Mouse (Mus musculus) kidney, postnatal 10 days (tissue): Measurements from ENCODE around the gene Fcrlb.
A peak's percentile ranks its signal among the peaks of the same experiment; 100 is the strongest.

Experiments
- DNase-seq: peaks from one replicate; pipeline ENCODE4 v3.0.0; 2021; ENCODE audit warnings: mixed read lengths

The Fcrlb gene

DNA sequence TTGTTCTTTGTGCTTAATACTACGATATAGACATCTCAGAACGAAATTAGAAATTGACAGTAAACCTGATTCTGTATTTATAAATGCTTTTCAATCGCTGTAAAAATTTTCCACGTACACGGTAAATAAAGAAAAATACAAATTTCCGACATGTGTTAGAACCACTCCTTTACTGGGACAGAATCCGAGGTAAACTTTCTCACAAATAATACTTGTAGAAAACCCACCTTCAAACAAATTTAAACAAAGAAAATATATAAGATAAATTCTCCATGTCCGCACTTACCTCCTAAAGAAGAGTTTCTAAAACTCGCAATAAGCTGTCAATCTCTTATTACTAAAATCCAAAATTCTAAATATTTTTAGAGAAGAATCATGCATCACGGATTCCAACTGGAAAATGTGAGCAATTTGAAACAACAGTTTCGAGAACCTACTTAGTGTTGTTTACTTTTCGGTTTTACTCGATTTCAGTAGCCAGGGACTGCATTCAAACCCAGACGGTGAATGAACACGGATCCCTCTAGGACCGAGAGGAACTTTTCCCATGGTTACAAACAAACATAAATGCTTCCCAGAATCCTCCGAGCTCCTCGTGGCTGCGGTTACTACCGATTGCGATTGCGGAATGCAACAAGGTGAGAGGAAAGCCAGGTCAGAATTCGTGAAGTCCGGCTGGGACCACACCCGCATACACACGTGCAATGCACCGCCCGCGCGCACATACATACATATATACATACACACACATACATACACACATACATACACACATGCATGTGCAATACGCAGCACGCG is 44.4 kb downstream of the Fcrlb start:
- peak; percentile 78 for DNase-seq

DNA sequence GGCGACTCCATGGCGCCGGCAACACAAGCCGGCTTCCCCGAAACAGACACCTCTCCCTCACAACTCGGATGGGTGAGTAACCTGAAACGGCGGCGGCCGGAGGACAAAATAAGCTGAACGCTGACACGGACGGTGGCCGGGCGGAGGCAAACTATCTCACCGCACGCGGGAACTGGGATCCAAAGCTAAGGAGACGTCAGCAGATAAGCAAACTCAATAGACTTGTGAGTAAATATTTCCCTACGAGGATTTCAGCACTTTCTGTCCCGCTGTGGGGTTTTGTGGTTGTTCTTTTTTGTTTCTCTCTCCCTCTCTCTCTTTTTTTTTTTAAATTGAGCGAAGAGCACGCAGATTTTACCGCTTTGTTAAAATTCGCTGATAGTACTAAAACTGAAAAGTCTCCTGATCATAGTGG is 45.0 kb downstream of the Fcrlb start, which contains the start of gene Atf6:
TSS of gene Atf6 (minus strand) at position 81 of the 415 bp plus-strand sequence.
- DNase-seq, result peak; percentile 96

DNA sequence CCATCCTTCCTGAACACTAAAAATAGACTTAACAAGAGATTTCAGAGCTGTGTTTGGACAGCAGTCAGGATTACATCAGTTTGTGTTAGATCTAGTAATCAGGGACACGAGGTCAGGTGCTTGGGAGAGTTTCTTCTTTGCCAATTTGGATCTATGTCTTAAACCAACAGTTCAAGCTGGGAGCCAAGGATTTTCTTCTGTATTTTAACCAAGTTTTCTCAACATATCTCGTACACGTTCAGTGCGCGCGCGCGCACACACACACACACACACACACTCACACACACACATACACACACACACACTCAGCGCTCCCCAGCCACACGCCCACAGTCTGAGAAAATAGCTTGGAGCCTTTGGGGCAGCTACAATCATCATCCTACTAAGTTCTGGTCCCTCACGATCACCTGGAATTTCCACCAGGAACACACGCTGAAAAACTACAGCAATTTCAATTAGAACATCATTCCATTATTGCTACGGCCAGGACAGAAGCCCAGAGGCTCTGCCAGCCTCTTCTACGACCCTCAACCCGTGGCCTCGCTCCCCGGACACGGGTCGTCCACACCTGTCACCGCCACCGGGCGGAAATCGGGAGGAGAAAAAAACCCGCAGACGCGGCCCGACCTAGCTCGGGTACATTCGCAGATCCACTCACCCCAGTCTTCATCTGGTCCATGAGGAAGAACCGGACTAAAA is 45.6 kb downstream of the Fcrlb start:
- peak; percentile 34 for DNase-seq

DNA sequence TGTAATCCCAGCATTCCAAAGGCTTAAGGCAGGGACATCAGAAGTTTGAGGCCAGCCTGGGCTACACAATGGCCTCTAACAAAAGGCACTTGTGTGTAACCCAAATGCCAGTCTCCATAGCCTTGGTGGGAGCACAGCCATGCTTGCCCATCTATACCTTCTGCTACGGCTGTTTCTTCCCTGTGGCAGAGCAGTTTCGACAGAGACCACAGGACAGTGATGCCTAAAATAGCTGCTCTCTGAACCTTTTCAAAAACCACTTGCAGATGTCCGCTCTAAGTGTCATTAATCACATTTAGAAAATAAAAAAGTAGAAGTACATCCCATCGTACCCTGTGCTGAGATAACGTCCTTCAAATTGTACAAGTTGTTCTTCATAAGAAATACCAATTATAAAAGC is 47.3 kb downstream of the Fcrlb start:
- no peak for DNase-seq

DNA sequence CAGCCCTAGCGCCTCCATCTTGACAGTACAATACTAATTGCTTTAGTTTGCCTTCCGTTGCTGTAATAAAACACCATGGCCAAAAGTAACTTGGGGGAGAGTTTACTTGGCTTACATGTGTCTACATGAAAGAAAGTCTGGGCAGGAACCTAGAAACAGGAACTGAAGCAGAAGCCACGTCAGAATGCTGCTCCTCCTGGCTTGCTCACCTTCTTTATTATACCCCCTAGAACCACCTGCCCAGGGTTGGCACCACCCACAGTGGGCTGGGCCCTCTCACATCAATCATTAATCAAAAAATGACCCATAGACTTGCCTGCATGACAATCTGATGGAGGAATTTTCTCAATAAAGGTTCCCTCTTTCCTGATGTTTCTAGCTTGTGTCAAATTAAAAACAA is 48.0 kb downstream of the Fcrlb start:
- DNase-seq, result no peak

DNA sequence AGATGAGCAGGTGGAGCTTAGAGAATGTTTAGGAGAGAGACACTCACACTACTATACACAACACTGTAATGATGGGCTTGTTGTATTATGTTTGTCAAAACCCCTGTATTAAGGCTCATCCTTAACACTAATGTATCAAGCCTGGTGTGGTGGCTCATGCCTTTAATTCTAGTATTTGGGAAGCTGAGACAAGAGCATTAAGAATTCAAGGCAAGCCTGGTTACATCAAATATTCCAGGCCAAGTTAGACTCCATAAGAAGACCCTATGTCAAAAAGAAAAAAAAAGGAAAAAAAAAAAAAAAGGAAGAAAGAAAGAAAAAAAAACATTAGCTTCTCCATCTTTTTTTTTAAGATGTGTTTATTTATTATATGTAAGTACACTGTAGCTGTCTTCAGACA is 48.5 kb downstream of the Fcrlb start:
- DNase-seq, result no peak

DNA sequence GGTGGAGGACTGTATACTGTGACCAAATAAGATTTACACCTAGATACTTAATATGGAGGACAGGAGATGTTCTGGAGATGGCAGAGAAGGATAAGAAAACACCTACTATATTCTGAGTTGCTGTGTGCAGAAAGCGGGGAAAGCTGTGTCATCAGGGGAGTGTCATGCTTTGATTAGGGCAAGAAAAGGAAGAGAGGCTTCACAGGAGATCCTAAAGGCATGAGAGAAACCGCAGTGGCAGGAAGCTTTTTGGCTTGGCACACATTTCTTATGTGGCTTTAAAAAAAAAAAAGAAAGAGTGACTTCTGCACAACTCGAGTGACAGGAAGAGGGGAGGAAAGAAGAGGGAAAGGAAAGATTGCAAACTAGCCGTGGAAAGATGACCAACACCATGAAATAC is 49.7 kb downstream of the Fcrlb start:
- no peak for DNase-seq

DNA sequence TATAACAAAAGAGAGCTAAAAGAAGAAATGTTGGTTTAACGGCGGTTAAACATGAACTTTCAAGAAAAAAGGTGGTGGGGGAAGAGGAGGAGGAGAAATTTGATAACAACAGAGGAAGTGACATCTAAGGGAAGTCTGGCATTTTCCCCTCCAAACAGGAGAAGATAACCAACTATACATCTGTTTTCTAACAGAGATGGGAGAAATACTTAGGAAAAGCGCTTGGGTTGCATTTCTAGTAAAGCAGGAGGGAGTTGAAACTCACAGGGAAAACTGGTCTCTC is 50.4 kb downstream of the Fcrlb start:
- DNase-seq, result no peak

DNA sequence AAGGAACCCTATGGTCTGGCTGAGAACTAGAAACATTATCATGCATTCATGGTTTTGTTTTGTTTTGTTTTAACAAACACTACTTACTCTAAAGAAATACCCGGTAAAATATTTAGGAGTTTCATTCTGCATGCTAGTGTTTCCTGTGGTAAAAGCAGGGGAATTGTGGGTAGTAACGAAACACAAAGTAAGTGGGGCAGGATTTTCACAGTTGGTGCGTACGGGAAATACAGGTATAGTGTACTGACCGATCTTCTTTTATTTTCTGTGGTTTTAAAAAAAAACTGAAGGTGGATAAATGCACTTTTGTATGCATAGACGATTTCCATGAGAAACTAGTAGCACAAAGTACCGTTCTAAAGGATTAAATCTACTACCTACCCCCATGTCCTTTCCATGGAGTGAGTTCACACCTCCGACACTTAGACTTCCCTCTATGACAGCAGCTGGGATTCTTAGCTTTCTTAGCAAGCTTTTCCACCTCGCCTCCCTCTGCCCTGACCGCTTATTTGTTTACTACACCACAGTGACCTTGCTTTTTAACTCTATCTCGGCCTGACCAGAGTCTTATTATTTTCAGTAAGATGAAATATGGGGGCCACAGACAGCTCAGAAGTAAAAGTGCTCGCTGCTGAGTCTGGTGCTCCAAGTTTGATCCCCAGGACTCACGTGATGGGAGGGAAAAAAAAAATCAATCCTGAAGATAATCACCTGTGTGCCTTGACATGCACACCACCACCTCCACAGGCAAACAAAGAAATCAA is 50.9 kb downstream of the Fcrlb start:
- no peak for DNase-seq

DNA sequence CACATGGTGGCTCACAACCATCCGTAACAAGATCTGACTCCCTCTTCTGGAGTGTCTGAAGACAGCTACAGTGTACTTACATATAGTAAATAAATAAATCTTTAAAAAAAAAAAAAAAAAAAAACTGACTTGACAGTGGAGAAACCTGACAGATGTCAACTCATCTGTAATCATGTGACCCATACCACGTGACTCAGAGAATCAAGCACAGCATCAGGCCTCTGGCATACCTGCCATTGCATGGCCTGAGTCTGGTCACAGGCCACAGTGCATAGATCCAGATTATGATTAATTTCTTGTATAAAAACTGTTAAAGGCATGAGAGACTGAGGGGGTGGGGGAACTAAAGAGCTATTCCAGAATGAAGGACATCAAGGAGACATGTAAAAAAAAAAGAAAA is 53.9 kb downstream of the Fcrlb start:
- no peak for DNase-seq

DNA sequence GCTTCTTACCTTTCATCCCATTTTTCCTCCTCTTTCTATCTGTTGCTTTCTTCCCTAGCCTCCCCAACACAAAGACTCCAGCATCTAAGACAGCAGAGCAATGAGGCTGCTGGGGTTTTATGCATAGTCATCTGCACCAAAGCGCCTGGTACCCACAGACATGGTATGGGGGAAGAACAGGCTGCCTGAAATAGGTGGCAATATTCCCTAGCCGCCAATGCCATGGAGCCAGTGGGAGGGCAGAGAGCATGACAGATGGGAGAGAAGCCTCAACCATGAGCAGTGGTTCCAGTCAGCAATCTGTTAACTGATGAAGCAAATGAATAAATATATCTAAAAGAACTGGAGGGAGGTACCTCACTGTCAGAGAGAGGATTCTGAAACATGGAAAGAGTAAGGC is 55.4 kb downstream of the Fcrlb start:
- no peak for DNase-seq
